Mouse (Mus musculus) liver, adult (tissue): ENCODE results near the gene Cbx3.

ENCODE experiments used
- GATA4 ChIP-seq: IDR thresholded peaks from 2 replicates; pipeline ENCODE4 v1.6.1; 2014; ENCODE audit warnings: mild to moderate bottlenecking, low read length; ENCODE audit not compliant: insufficient replicate concordance

Cbx3 gene

GRCm38 (mm10) chr6:51470311-51471178 lies at the start of gene Cbx3:
Cbx3 (plus strand) TSS chr6:51470360.
- peak; percentile 14; the same call in 1 of the 2 replicates for TF ChIP-seq GATA4

- no peak for TF ChIP-seq GATA4
Observed at GRCm38 (mm10) chr6:51423466-51424122, 46.6 kb upstream of the Cbx3 start.

DNA sequence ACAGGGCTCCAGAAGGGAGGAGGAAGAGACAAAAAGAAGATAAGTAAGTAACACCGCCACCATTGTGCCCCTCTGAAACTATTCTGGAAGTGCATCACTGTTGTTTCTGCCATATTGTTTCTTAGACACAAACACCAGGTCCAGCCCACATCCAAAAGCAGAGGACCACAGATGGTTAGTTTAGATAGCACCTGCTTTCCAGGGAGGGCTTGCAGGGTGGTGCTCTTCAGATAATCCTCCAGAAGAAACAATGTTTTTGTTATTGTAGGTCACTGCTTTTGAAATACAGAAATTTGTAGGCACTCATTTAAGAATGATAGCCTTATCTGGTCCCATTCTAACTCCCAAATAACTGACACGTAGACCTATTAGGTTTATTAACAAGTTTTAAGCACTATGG lies 45.6 kb upstream of the Cbx3 start:
- TF ChIP-seq GATA4 = no peak

GRCm38 (mm10) chr6:51432535-51433397 lies 37.4 kb upstream of the Cbx3 start, which contains the start of gene Nfe2l3:
Nfe2l3 (plus strand) TSS chr6:51432670.
- no peak for TF ChIP-seq GATA4

DNA sequence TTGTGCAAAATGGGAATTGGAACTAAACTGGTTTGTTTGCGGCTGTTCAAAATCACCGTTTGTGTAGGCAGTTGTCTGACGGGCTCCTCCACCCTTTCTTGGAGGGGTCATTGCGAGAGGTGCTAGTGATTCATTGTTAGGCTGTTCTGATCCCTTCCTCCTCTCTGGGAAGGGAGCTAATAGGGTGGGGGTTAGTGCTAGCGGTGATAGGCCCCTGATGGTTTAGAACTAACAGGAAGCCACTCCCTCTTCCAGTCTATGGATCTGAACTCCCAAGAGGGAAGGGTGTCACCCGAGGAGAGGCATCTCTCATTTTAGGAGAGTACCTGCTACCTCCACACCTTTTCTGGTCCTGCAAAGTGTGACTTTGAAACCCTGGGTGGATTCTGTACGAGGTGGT lies 35.9 kb upstream of the Cbx3 start:
- TF ChIP-seq GATA4 = no peak

- no peak for TF ChIP-seq GATA4
Observed at GRCm38 (mm10) chr6:51437665-51438064, 32.5 kb upstream of the Cbx3 start.

DNA sequence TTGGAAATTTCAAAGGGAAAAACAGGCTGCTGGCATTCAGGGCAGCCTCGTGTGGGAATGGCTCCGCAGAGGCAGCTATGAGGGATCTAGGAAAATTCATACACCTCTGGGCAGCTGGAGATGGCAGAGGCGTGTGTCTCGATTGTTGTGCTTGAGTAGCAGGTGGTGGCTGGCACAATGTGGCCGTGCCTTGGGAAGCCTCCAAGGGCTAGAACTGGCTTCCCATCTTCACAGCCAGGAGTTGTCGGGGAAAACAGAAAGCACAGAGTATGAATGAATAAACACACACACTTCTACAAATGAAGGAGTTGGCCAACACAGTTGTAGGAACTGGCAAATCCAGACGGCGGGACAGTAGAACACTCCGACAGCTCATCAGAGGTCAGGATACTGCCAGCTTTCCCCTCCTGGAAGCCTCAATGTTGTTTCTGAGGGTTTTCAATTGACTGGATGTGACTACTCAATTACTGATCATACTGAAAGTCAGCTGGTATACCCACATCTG lies 31.3 kb upstream of the Cbx3 start:
- no peak for TF ChIP-seq GATA4

DNA sequence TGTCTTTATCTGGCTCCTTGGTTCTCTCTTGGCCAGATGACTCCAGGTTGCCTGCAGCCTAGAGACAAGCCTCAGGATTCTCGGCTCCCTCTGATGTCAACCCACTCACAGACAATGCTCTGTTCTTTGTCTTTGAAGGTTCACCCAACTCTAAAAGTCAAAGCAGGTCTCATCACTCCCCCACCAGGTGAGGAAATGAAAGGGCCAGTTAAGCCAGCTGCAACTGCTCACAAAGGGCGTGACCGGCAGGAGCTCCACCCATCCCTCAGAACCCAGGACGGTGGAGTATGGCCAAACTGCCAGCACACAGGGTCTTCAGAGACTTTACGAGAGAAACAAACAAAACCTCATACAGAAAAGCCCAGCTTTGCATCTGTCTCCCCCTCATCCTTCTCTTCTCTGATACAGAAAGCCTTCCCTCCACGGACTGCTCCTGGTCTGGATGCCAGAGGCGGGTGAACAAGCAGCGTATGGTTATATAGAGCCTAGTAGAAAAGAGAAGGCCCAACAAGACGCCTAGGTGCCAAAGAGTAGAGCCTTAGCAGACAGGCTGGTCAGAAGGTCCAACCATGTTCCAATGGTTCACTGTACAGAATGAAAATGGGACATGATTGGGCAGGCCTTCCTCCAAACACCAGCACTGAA lies 27.8 kb upstream of the Cbx3 start:
- TF ChIP-seq GATA4 = no peak

GRCm38 (mm10) chr6:51452927-51453503 lies 17.1 kb upstream of the Cbx3 start:
- no peak for TF ChIP-seq GATA4

- no peak for TF ChIP-seq GATA4
Observed at GRCm38 (mm10) chr6:51454949-51455348, 15.2 kb upstream of the Cbx3 start.

DNA sequence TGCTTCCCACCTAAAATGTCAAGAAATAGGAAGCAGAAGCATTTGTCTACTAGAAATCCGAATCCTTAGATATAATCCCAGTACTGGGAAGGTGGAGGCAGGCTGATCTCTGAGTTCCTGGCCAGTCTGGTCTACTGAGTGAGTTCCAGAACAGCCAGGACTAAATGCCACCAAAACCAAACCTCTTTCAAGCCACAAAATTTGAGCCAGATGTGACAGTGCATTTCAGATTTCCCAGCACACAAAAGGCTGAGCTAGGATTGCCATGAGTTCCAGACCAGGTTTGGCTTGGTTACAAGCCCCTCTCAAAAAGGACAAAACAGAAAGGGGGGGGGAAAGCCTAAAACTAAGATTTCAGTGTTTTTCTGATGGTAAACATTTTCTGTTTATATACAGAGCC lies 14.0 kb upstream of the Cbx3 start:
- no peak for TF ChIP-seq GATA4

DNA sequence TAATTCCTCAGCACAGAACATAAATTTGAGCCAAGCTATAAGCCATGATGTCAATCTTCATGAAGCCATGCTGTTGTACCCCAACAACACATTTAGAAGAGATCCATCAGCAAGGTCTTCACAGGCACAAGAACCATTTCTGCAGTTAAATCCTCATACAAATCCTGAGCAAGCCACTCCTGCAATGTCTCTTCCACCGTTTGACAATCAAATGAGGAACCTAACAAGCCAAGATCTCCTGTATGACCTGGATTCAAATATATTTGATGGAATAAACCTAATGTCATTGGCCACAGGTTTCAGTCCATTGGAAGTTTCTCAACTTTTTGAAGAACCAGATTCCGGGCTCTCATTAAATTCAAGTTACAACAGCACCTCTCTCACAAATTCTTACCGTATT lies 12.9 kb upstream of the Cbx3 start:
- TF ChIP-seq GATA4 = no peak

DNA sequence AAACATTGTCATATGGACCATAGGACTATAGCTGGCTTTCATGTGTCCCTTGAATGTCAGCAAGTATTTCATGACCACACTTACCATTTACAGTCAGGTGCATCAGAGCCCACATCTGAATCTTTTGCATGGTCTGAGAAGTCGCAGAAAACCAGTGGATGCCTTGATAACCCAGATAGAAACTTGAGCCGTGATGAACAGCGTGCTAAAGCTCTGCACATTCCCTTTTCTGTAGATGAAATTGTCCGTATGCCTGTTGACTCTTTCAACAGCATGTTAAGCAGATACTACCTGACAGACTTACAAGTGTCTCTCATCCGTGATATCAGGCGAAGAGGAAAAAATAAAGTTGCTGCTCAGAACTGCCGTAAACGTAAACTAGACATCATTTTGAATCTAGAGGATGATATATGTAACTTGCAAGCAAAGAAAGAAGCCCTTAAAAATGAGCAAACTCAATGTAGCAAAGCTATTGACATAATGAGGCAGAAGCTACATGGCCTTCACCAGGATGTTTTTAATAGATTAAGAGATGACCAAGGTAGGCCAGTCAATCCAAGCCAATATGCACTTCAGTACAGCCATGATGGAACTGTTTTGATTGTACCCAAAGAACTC lies 12.3 kb upstream of the Cbx3 start:
- no peak for TF ChIP-seq GATA4

GRCm38 (mm10) chr6:51458925-51459312 lies 11.2 kb upstream of the Cbx3 start:
- TF ChIP-seq GATA4 = no peak
